Mouse (Mus musculus) lung, embryonic 14.5 days (tissue): ENCODE measurements around the gene Pcgf6. TPM values are rescaled to one million over a fixed set of nuclear protein-coding genes. Genes with fewer than 3 reads are reported as not detected.

Source experiments
- ATAC-seq: fragments of 200-750 bp; cut with Nextera tagmentation; 2 replicates; pipeline ENCODE4 v1.8.0; 2017; ENCODE audit warnings: mild to moderate bottlenecking, moderate TSS enrichment, moderate library complexity; ENCODE audit not compliant: insufficient read depth
- DNase-seq: peaks from one replicate; pipeline ENCODE4 v3.0.0-alpha.2; 2015
- H3K27ac ChIP-seq: fragments of 300-500 bp; sonication (generic); 2 replicates; pipeline ENCODE4 v1.5.1; 2014; ENCODE audit warnings: low read depth, mild to moderate bottlenecking, moderate library complexity
- H3K27me3 ChIP-seq: fragments of 300-500 bp; sonication (generic); 2 replicates; pipeline ENCODE4 v1.6.1; 2014; ENCODE audit warnings: low read length, control low read depth; ENCODE audit not compliant: insufficient read depth
- H3K36me3 ChIP-seq: fragments of 300-500 bp; sonication (generic); 2 replicates; pipeline ENCODE4 v1.6.1; 2014; ENCODE audit warnings: control low read depth; ENCODE audit not compliant: insufficient read depth
- H3K4me1 ChIP-seq: fragments of 300-500 bp; sonication (generic); 2 replicates; pipeline ENCODE4 v1.6.1; 2014; ENCODE audit warnings: antibody characterized with exemption, control low read depth; ENCODE audit not compliant: insufficient read depth
- H3K4me2 ChIP-seq: fragments of 300-500 bp; sonication (generic); 2 replicates; pipeline ENCODE4 v1.6.1; 2014; ENCODE audit warnings: mild to moderate bottlenecking
- H3K4me3 ChIP-seq: fragments of 300-500 bp; sonication (generic); 2 replicates; pipeline ENCODE4 v1.5.1; 2014; ENCODE audit warnings: low read depth, low read length
- H3K9ac ChIP-seq: fragments of 300-500 bp; sonication (generic); 2 replicates; pipeline ENCODE4 v1.6.1; 2014
- H3K9me3 ChIP-seq: fragments of 300-500 bp; sonication (generic); 2 replicates; pipeline ENCODE4 v1.6.1; 2016; ENCODE audit warnings: low read depth, low read length, control low read depth
- CTCF ChIP-seq: IDR thresholded peaks from 2 replicates; pipeline ENCODE4 v1.5.1; 2016; ENCODE audit warnings: antibody characterized with exemption, low read depth
- WGBS: fragments of 180-500 bp; shearing (Covaris S2); extraction: QIAGEN DNeasy Blood & Tissue Kit; methylation state at CpG from one replicate; pipeline ENCODE4 v1.1.7; 2014; 5-methylcytosine and 5-hydroxymethylcytosine counted together
- polyA plus RNA-seq: library from polyadenylated mRNA; unstranded; fragments of >200 nt; fragmentation: Nextera tagmentation; extraction: Ambion mirVana; gene quantifications from 2 replicates; pipeline ENCODE4 v1.2.1, GENCODE M21; 2014

Gene Pcgf6
- polyA plus RNA-seq, 1 experiment from 2014 or later = 26.7 TPM

- peak; percentile 79 for ATAC-seq
Measured at GRCm38 (mm10) chr19:47067096-47067882, 16.6 kb upstream of the Pcgf6 start, which contains the start of gene Taf5. Gene Taf5 (plus strand): TSS chr19:47067746.

GRCm38 (mm10) chr19:47065860-47066259 lies 15.2 kb upstream of the Pcgf6 start:
- no peak overlapping the region for H3K4me2 ChIP-seq
- WGBS = 85% methylated on average over 3 of the region's 3 CpGs
- no peaks in the 10 kb centered on the region for H3K27me3 ChIP-seq
- no peak overlapping the region for H3K4me3 ChIP-seq
- ATAC-seq (no peak), DNase-seq (no peak)
- no peaks in the 10 kb centered on the region for H3K9me3 ChIP-seq
- H3K36me3 ChIP-seq = peaks cover 2% of the 10 kb centered on the region; the same call in 1 of the 2 replicates
- peaks cover 3% of the 10 kb centered on the region; the same call in 1 of the 2 replicates for H3K4me1 ChIP-seq
- no peak overlapping the region for H3K9ac ChIP-seq
- TF ChIP-seq CTCF = peak; percentile 35
- no peak overlapping the region for H3K27ac ChIP-seq

More at GRCm38 (mm10) chr19:47067096-47067882, 16.6 kb upstream of the Pcgf6 start, which contains the start of gene Taf5:
- Histone ChIP-seq H3K9ac (peak within 1 kb of the TSS; percentile 88), H3K36me3 (peaks cover 16% of the 10 kb centered on the region), H3K4me3 (peak within 1 kb of the TSS; percentile 99), H3K9me3 (no peaks in the 10 kb centered on the region), H3K4me1 (peaks cover 3% of the 10 kb centered on the region; the same call in 1 of the 2 replicates), H3K27ac (peak within 1 kb of the TSS; percentile 88), H3K27me3 (no peaks in the 10 kb centered on the region), H3K4me2 (peak within 1 kb of the TSS; percentile 80)
- peak; percentile 99 for DNase-seq
- WGBS = 8% methylated on average over 49 of the region's 49 CpGs
- TF ChIP-seq CTCF = peak; percentile 23; the same call in 1 of the 2 replicates

- H3K4me1 ChIP-seq = no peaks in the 10 kb centered on the region
- DNase-seq = no peak
- H3K27me3 ChIP-seq = no peaks in the 10 kb centered on the region
- no peaks in the 10 kb centered on the region for H3K36me3 ChIP-seq
- no peak overlapping the region for H3K4me3 ChIP-seq
- no peak overlapping the region for H3K9ac ChIP-seq
- no peak for ATAC-seq
- WGBS = 52% methylated on average over 1 of the region's 1 CpGs
- TF ChIP-seq CTCF = no peak
- no peak overlapping the region for H3K4me2 ChIP-seq
- no peaks in the 10 kb centered on the region for H3K9me3 ChIP-seq
- H3K27ac ChIP-seq = no peak overlapping the region
Measured at GRCm38 (mm10) chr19:47057684-47058083, 7.0 kb upstream of the Pcgf6 start.

- DNase-seq = no peak
- Histone ChIP-seq H3K9me3 (no peaks in the 10 kb centered on the region), H3K4me3 (no peak overlapping the region), H3K4me1 (peaks cover 6% of the 10 kb centered on the region; the same call in 1 of the 2 replicates), H3K4me2 (no peak overlapping the region), H3K36me3 (no peaks in the 10 kb centered on the region), H3K9ac (no peak overlapping the region), H3K27me3 (no peaks in the 10 kb centered on the region), H3K27ac (no peak overlapping the region)
- ATAC-seq = no peak
- 81% methylated on average over 4 of the region's 4 CpGs for WGBS
- no peak for TF ChIP-seq CTCF
Measured at GRCm38 (mm10) chr19:47053471-47053870, 2.8 kb upstream of the Pcgf6 start.

GRCm38 (mm10) chr19:47052927-47053326 lies 2.2 kb upstream of the Pcgf6 start:
- Histone ChIP-seq H3K4me3 (no peak overlapping the region), H3K9me3 (no peaks in the 10 kb centered on the region), H3K4me1 (peaks cover 6% of the 10 kb centered on the region; the same call in 1 of the 2 replicates), H3K27me3 (no peaks in the 10 kb centered on the region), H3K36me3 (0 out of 2 replicates have a peak, but pooled peaks cover 4% of the 10 kb centered on the region), H3K27ac (no peak overlapping the region), H3K9ac (no peak overlapping the region), H3K4me2 (no peak overlapping the region)
- 74% methylated on average over 4 of the region's 4 CpGs for WGBS
- DNase-seq = no peak
- TF ChIP-seq CTCF = no peak
- ATAC-seq = no peak

GRCm38 (mm10) chr19:47049840-47050239 lies 866 bp downstream of the Pcgf6 start:
- Histone ChIP-seq H3K4me1 (peaks cover 6% of the 10 kb centered on the region; the same call in 1 of the 2 replicates), H3K27ac (no peak overlapping the region), H3K27me3 (no peaks in the 10 kb centered on the region), H3K36me3 (peaks cover 25% of the 10 kb centered on the region), H3K9ac (peak overlapping the region; percentile 82), H3K9me3 (no peaks in the 10 kb centered on the region), H3K4me2 (peak overlapping the region; percentile 86), H3K4me3 (peak overlapping the region; percentile 86)
- ATAC-seq (0 out of 2 replicates have a peak, but pooled peaks have one; percentile 32), DNase-seq (no peak)
- no peak for TF ChIP-seq CTCF
- 2% methylated on average over 7 of the region's 7 CpGs for WGBS

GRCm38 (mm10) chr19:47049061-47049460 lies 1.6 kb downstream of the Pcgf6 start:
- no peak for TF ChIP-seq CTCF
- 56% methylated on average over 4 of the region's 4 CpGs for WGBS
- Histone ChIP-seq H3K4me3 (peak overlapping the region; percentile 86; the same call in 1 of the 2 replicates), H3K36me3 (peaks cover 25% of the 10 kb centered on the region), H3K4me2 (peak overlapping the region; percentile 86), H3K9ac (no peak overlapping the region), H3K27me3 (no peaks in the 10 kb centered on the region), H3K9me3 (no peaks in the 10 kb centered on the region), H3K27ac (no peak overlapping the region), H3K4me1 (peaks cover 6% of the 10 kb centered on the region; the same call in 1 of the 2 replicates)
- DNase-seq (no peak), ATAC-seq (no peak)
